Mouse (Mus musculus): ENCODE measurements around the gene Setd1a. TPM values are rescaled to one million over a fixed set of nuclear protein-coding genes. Genes with fewer than 3 reads are reported as not detected.

Gene Setd1a
- total and polyA plus RNA-seq, 3 experiments, result 4.5 to 51.0 (median 9.8) TPM

DNA sequence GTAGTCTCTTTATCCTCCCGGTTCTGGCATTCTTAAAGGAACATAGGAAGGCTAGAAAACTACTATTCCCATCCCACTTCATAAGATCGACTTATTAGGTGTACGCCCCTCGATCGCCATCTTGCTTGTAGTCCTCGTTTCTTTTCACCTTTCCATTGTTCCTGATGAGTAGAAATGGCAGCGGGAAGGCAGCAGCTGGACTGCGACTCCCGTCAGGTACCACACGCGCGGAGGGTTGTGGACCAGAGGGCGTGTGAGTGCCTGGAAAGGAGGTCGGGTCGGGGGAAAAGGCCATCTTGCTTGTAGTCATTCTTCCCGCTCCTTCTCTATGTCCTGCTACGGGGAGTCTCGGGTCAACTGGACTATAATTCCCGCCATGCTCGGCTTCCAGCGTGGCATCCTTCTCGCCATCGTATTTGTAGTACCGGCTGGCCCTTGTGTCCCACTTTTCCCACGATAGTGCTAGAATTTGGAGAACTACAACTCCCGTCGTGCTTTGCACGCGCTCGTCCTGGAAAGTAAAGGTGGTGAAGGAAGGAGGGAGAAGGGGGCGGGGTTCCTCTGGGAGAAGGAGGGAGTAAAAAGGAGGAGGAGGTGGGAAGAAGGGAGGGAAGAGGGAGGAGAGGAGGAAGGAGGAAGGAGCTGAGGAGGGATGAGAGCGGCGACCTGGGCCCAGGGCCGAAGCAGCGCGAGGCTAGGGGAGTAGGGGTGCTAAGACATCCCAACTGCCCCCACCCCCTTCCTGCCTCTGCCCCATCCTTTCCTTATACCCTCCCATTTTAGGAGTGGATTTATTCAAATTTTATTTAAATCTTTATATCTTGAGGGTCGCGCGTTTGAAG, 30.6 kb upstream of the Setd1a start:
- dilution Hi-C loops (cut with MboI; ENCODE audit: extremely low pct_ligation_motif_present, extremely low pct_unique_long_range_greater_than_20kb, low sequenced_read_pairs), result no loop called here

DNA sequence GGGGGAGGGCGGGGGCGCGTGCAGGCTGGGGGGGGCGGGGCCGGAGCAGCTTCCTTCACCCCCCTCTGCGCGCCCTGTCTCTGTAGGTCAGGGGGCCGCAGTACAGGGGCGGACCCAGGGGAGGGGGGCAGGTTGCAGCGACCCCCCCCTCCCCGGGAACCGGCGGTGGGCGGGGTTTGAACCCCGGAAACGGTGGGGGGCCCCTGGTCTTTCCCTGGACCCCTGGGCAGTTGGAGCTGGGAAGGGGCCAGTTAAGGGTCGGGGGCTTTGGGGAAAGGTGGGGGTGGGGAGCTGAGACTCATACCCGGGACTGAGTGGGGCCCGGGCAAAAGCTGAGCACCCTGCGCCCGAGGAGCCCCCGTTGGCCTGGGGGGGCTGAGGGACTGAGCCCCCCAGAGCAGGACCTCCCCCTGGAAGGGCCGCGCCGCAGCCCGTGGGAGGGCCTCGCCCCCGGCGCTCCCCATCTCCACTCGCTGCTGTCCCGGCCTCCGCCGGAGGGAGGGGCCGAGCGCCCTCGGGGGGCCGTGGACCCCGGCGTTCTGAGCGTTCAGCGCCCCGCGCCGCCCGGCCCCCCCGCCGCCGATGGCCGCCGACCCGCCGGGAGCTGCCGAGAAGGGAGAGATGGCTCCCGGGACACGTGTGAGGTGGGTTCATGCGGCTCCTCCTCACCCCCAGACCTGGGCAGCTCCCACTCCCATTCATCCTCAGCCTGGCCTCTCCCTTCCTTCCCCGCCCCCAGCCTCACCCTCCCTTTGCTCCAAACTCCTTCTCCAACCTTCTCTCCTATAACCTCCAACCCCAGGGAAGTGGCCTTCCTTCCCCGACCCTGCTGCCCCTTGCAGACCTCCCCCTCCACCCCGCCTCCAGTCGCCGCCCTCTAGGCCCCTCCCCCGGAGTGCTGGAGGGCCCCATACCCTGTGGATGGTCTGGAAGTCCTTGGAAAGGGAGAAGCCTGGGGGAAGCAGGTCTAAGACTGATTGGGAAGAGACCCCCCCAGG, 29.7 kb upstream of the Setd1a start:
- Histone ChIP-seq H3K36me3 (replicated peaks in 1 of 2; ENCODE audit: control insufficient read depth in 1 of 2, insufficient read depth in 1 of 2, low read length in 1 of 2) (peaks cover 30 to 42% of the 10 kb centered on the region in 2 experiments), H3K4me3 (replicated peaks in 1 of 3; ENCODE audit: low read depth in 2 of 3, low read length in 2 of 3, poor library complexity in 1 of 3) (peak overlapping the region; percentile 40 to 87 (median 71)), H3K27me3 (replicated peaks) (no peaks in the 10 kb centered on the region), H3K79me2 (replicated peaks; ENCODE audit: control insufficient read depth, extremely low read depth, insufficient read depth, poor library complexity, severe bottlenecking) (no peaks in the 10 kb centered on the region), H3K4me2 (ENCODE audit: insufficient read depth, low read depth, poor library complexity, severe bottlenecking) (peak overlapping the region; percentile 87), H3K9me3 (replicated peaks; ENCODE audit: low read length) (no peaks in the 10 kb centered on the region), H3K4me1 (ENCODE audit: control insufficient read depth in 1 of 2, insufficient read depth in 2 of 2) (peaks cover 4 to 18% of the 10 kb centered on the region in 2 experiments; a peak in 3 of 4 replicates), H3K27ac (ENCODE audit: insufficient read depth, low read depth) (no peak overlapping the region), H3K9ac (ENCODE audit: insufficient read depth, low read depth) (peak overlapping the region; percentile 73)
- no peak for DNase-seq (ENCODE audit: extremely low read depth)
- dilution Hi-C loops (cut with MboI; ENCODE audit: extremely low pct_ligation_motif_present, extremely low pct_unique_long_range_greater_than_20kb, low sequenced_read_pairs), result no loop called here
- TF ChIP-seq JUN (IDR thresholded peaks at IDR 0.05; ENCODE audit: insufficient read depth, low read depth, low read length) (no peak), MEF2A (IDR thresholded peaks at IDR 0.05; ENCODE audit: borderline replicate concordance, low read depth, low read length) (no peak), USF1 (IDR thresholded peaks at IDR 0.05; ENCODE audit: low read depth, low read length) (no peak), NELFE (IDR thresholded peaks at IDR 0.05; ENCODE audit: low read depth, low read length) (no peak), JUND (conservative IDR thresholded peaks at IDR 0.05; ENCODE audit: low read depth, low read length) (no peak), SIN3A (IDR thresholded peaks at IDR 0.05; ENCODE audit: low read length) (no peak), HCFC1 (IDR thresholded peaks at IDR 0.05; ENCODE audit: low read depth, low read length) (no peak), ZKSCAN1 (IDR thresholded peaks at IDR 0.05; ENCODE audit: borderline replicate concordance, low read depth, low read length) (no peak), RCOR1 (conservative IDR thresholded peaks at IDR 0.05; ENCODE audit: low read depth, low read length) (no peak)
- in situ Hi-C loops (cut with MboI; ENCODE audit: low pct_ligation_motif_present, low pct_unique_long_range_greater_than_20kb, low sequenced_read_pairs), result no loop called here

More for the DNA sequence above, 30.6 kb upstream of the Setd1a start:
- in situ Hi-C loops (cut with MboI; ENCODE audit: low pct_ligation_motif_present, low pct_unique_long_range_greater_than_20kb, low sequenced_read_pairs), result no loop called here
- H3K4me1 ChIP-seq (ENCODE audit: control insufficient read depth in 1 of 2, insufficient read depth in 2 of 2), result peaks cover 4 to 18% of the 10 kb centered on the region in 2 experiments; a peak in 3 of 4 replicates
- H3K27ac ChIP-seq (ENCODE audit: insufficient read depth, low read depth), result peak overlapping the region; percentile 73
- H3K9me3 ChIP-seq (replicated peaks; ENCODE audit: low read length), result peaks cover 2% of the 10 kb centered on the region
- DNase-seq (ENCODE audit: extremely low read depth), result peak; percentile 71
- TF ChIP-seq CHD2 (IDR thresholded peaks at IDR 0.05; ENCODE audit: low read length), result peak; percentile 46; the same call in 1 of the 2 replicates
- peak; percentile 39; the same call in 1 of the 2 replicates for TF ChIP-seq MAZ (IDR thresholded peaks at IDR 0.05; ENCODE audit: low read depth, low read length)
- TF ChIP-seq GABPA (IDR thresholded peaks at IDR 0.05; ENCODE audit: insufficient replicate concordance, low read depth, low read length), result no peak; the same call in 1 of the 2 replicates
- TF ChIP-seq TBP (conservative IDR thresholded peaks at IDR 0.05; ENCODE audit: low read depth, low read length), result no peak
- peak; percentile 62 for TF ChIP-seq NRF1 (IDR thresholded peaks at IDR 0.05; ENCODE audit: low read depth, low read length)
- peak; percentile 23; the same call in 1 of the 2 replicates for TF ChIP-seq SIN3A (IDR thresholded peaks at IDR 0.05; ENCODE audit: low read length)
- peak; percentile 43; the same call in 1 of the 2 replicates for TF ChIP-seq ELF1 (IDR thresholded peaks at IDR 0.05; ENCODE audit: low read depth, low read length)
- peak; percentile 88 for TF ChIP-seq HCFC1 (IDR thresholded peaks at IDR 0.05; ENCODE audit: low read depth, low read length)
- TF ChIP-seq KAT2A (IDR thresholded peaks at IDR 0.05; ENCODE audit: insufficient replicate concordance, low read length), result peak; percentile 81; the same call in 1 of the 2 replicates
- H3K27me3 ChIP-seq (replicated peaks), result no peaks in the 10 kb centered on the region
- H3K79me2 ChIP-seq (replicated peaks; ENCODE audit: control insufficient read depth, extremely low read depth, insufficient read depth, poor library complexity, severe bottlenecking), result no peaks in the 10 kb centered on the region
- peaks cover 25 to 33% of the 10 kb centered on the region in 2 experiments for H3K36me3 ChIP-seq (replicated peaks in 1 of 2; ENCODE audit: control insufficient read depth in 1 of 2, insufficient read depth in 1 of 2, low read length in 1 of 2)
- peak overlapping the region; percentile 73 for H3K9ac ChIP-seq (ENCODE audit: insufficient read depth, low read depth)
- H3K4me2 ChIP-seq (ENCODE audit: insufficient read depth, low read depth, poor library complexity, severe bottlenecking), result peak overlapping the region; percentile 87
- peak overlapping the region; percentile 71 to 98 (median 87) for H3K4me3 ChIP-seq (replicated peaks in 1 of 3; ENCODE audit: low read depth in 2 of 3, low read length in 2 of 3, poor library complexity in 1 of 3)

All from CH12.LX (cell line).